Mouse (Mus musculus): ENCODE results near the gene Plekhg5. TPM values are rescaled to one million over a fixed set of nuclear protein-coding genes. Genes with fewer than 3 reads are reported as not detected.

Plekhg5 gene
- polyA plus RNA-seq, 1 experiment from 2014 or later: 10.8 TPM

DNA sequence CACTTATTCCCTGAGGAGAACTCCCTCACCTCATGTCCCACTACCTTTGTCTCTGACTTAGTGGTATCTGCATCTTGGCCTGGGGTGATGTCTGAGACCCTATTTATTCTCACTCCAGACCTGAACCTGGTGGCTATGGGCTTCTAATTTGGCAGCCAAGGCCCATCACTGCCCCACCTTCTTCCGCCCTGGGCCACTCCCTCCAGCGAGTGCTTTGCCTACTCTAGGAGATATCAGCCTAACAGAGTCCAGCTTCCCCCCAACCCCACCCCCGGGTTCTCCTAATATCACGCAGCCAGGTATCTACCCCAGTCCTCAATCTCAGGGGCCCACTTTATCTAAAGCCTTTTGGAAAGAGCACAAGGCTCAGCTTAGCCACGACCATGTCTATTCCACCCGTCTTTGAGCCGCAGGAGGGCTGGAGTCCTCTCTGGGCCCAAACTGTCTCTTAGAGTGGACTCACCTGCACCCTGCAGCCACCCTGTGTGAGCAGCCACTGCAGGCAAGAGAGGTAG lies 79.2 kb downstream of the Plekhg5 start:
- Histone ChIP-seq H3K36me3 (replicated peaks) (no peaks in the 10 kb centered on the region), H3K9ac (0 out of 2 replicates have a peak overlapping the region, but pooled peaks have one; percentile 33), H3K4me2 (peak overlapping the region; percentile 53), H3K27me3 (peaks cover 90% of the 10 kb centered on the region), H3K27ac (no peak overlapping the region), H3K4me1 (peaks cover 16% of the 10 kb centered on the region), H3K4me3 (replicated peaks) (peak overlapping the region; percentile 37), H3K9me3 (no peaks in the 10 kb centered on the region)
- 18% methylated on average over 7 of the region's 7 CpGs for WGBS
- ATAC-seq (ENCODE audit: low FRiP score): no peak

DNA sequence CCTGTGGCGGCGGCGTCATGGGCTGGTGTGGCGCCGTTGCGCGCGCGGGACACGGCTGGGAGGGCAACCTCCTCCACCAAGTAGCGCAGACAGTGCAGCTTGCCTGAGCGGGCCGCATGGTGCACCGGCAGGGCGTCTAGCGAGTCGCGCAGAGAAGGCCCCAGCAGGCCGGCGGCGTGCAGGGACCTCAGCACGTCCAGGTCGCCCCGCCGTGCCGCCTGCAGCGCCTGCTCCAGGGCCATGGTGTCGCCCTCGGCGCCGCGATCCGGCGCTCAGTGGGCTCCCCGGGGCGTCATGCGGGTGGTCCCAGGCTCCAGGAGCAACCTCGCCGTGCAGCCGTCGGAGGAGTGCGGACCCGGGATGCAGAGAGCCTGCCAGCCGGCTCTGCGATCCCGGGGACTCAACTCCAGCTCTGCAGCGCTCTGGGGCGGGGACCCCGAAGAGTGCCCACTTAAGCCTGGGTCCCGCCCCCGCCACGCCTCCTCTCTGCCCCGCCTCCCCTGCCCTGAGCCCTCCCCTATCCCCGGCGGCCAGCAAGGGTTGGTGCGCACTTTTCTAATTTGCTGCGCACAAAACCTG lies 79.8 kb downstream of the Plekhg5 start, which contains the start of gene Espn:
Gene Espn (minus strand): TSS at position 406 of the 579 bp plus-strand sequence.
- Histone ChIP-seq H3K4me3 (replicated peaks) (peak within 1 kb of the TSS; percentile 37), H3K9ac (0 out of 2 replicates have a peak within 1 kb of the TSS, but pooled peaks have one; percentile 33), H3K9me3 (no peaks in the 10 kb centered on the region), H3K27ac (no peak within 1 kb of the TSS), H3K4me1 (peaks cover 16% of the 10 kb centered on the region), H3K27me3 (peaks cover 90% of the 10 kb centered on the region), H3K36me3 (replicated peaks) (no peaks in the 10 kb centered on the region), H3K4me2 (peak within 1 kb of the TSS; percentile 53)
- ATAC-seq (ENCODE audit: low FRiP score): peak; percentile 66
- under 1% methylated on average over 55 of the region's 57 CpGs for WGBS

GRCm38 (mm10) chr4:152153771-152154177 lies 81.5 kb downstream of the Plekhg5 start:
- Histone ChIP-seq H3K4me2 (peak overlapping the region; percentile 39), H3K9me3 (no peaks in the 10 kb centered on the region), H3K9ac (no peak overlapping the region), H3K27ac (no peak overlapping the region), H3K4me3 (replicated peaks) (peak overlapping the region; percentile 22), H3K36me3 (replicated peaks) (no peaks in the 10 kb centered on the region), H3K4me1 (peaks cover 21% of the 10 kb centered on the region), H3K27me3 (peaks cover 96% of the 10 kb centered on the region)
- 3% methylated on average over 23 of the region's 23 CpGs for WGBS
- ATAC-seq (ENCODE audit: low FRiP score): no peak

DNA sequence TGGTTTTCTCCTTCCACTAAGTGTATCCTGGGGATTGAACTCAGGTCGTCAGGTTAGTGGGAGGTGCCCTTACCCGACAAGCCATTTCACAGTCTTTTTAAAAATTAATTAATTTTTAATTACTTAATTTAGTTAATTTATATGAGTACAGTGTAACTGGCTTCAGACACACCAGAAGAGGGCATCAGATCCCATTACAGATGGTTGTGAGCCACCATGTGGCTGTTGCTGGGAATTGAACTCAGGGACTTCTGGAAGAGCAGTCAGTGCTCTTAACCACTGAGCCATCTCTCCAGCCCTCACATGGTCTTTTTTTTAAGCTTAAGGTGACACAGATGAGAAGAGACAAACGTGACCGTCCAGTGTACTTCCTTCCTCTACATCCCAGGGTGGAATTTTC lies 82.7 kb downstream of the Plekhg5 start:
- no peak overlapping the region for H3K4me3 ChIP-seq (replicated peaks)
- H3K4me2 ChIP-seq: no peak overlapping the region

GRCm38 (mm10) chr4:152157779-152158584 lies 85.7 kb downstream of the Plekhg5 start:
- WGBS: 18% methylated on average over 21 of the region's 21 CpGs
- Histone ChIP-seq H3K4me2 (no peak overlapping the region), H3K4me1 (peaks cover 18% of the 10 kb centered on the region), H3K9me3 (no peaks in the 10 kb centered on the region), H3K27ac (no peak overlapping the region), H3K36me3 (replicated peaks) (no peaks in the 10 kb centered on the region), H3K9ac (no peak overlapping the region), H3K4me3 (replicated peaks) (peak overlapping the region; percentile 3; the same call in 1 of the 2 replicates), H3K27me3 (peaks cover 96% of the 10 kb centered on the region)
- ATAC-seq (ENCODE audit: low FRiP score): no peak

More for the DNA sequence above, 82.7 kb downstream of the Plekhg5 start:
- H3K9ac ChIP-seq: no peak overlapping the region
- H3K27me3 ChIP-seq: peaks cover 96% of the 10 kb centered on the region
- no peak overlapping the region for H3K27ac ChIP-seq
- peaks cover 30% of the 10 kb centered on the region for H3K4me1 ChIP-seq
- ATAC-seq (ENCODE audit: low FRiP score): no peak
- WGBS: 61% methylated on average over 4 of the region's 4 CpGs
- no peaks in the 10 kb centered on the region for H3K9me3 ChIP-seq
- no peaks in the 10 kb centered on the region for H3K36me3 ChIP-seq (replicated peaks)

- no peaks in the 10 kb centered on the region for H3K36me3 ChIP-seq (replicated peaks)
- no peak for ATAC-seq (ENCODE audit: low FRiP score)
- 2% methylated on average over 35 of the region's 35 CpGs for WGBS
- no peaks in the 10 kb centered on the region for H3K9me3 ChIP-seq
- H3K27ac ChIP-seq: no peak within 1 kb of the TSS
- H3K4me1 ChIP-seq: peaks cover 14% of the 10 kb centered on the region
- peak within 1 kb of the TSS; percentile 15 for H3K4me2 ChIP-seq
- H3K9ac ChIP-seq: no peak within 1 kb of the TSS
- peak within 1 kb of the TSS; percentile 14; the same call in 1 of the 2 replicates for H3K4me3 ChIP-seq (replicated peaks)
- H3K27me3 ChIP-seq: peaks cover 92% of the 10 kb centered on the region
Measured at GRCm38 (mm10) chr4:152158585-152159284, 86.4 kb downstream of the Plekhg5 start, which contains the start of gene Hes2. Hes2 (plus strand) TSS chr4:152158867.

DNA sequence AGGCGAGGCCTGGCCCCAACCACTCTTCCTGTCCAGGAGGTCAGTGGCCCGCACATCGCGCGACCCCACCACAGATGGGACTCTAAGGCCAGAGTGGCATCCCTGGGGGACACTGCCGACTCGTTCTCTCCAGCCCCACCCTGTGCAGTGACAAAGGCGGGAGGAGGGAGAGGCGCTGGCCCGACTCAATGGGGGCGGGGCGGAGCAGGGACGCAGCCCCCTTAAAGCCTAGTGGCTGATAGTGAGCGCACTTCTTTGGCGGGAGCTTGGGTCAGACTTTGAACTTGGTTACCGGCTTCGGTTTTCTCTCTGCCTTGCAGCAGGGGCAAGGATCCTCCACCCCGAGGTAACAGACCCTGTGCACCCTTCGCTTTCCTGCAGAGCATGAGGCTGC lies 87.0 kb downstream of the Plekhg5 start:
- H3K9me3 ChIP-seq: no peaks in the 10 kb centered on the region
- peaks cover 92% of the 10 kb centered on the region for H3K27me3 ChIP-seq
- no peak overlapping the region for H3K9ac ChIP-seq
- H3K36me3 ChIP-seq (replicated peaks): no peaks in the 10 kb centered on the region
- H3K4me3 ChIP-seq (replicated peaks): 0 out of 2 replicates have a peak overlapping the region, but pooled peaks have one; percentile 14
- WGBS: 0% methylated on average over 19 of the region's 19 CpGs
- H3K27ac ChIP-seq: no peak overlapping the region
- no peak for ATAC-seq (ENCODE audit: low FRiP score)
- peak overlapping the region; percentile 15; the same call in 1 of the 2 replicates for H3K4me2 ChIP-seq
- H3K4me1 ChIP-seq: peaks cover 14% of the 10 kb centered on the region

DNA sequence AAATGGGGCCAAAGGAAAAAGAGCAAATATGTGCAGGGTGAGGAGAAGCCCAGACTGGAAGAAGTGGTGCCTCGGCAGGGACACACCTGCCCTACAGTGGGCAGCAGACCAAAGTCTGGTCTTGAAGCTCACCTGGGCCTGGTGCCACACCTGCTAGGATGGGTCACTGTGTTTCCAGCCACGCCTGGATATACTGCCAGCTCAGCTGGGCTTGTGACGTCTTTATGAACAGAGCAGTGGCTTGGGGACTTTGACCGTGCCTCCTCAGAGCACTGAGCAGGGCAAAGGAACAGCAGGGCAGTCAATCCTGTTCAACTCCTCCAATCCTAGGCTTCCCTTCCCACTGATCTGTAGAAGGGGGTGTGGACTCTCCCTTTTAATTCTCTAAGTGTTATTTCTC lies 88.5 kb downstream of the Plekhg5 start:
- H3K9me3 ChIP-seq: no peaks in the 10 kb centered on the region
- H3K4me3 ChIP-seq (replicated peaks): no peak overlapping the region
- no peak for ATAC-seq (ENCODE audit: low FRiP score)
- peaks cover 14% of the 10 kb centered on the region for H3K4me1 ChIP-seq
- WGBS: 26% methylated on average over 4 of the region's 4 CpGs
- no peaks in the 10 kb centered on the region for H3K36me3 ChIP-seq (replicated peaks)
- peaks cover 80% of the 10 kb centered on the region for H3K27me3 ChIP-seq
- no peak overlapping the region for H3K9ac ChIP-seq
- H3K4me2 ChIP-seq: no peak overlapping the region
- no peak overlapping the region for H3K27ac ChIP-seq

- no peak overlapping the region for H3K27ac ChIP-seq
- WGBS: 78% methylated on average over 6 of the region's 6 CpGs
- no peak overlapping the region for H3K4me3 ChIP-seq (replicated peaks)
- H3K9me3 ChIP-seq: no peaks in the 10 kb centered on the region
- no peak overlapping the region for H3K4me2 ChIP-seq
- no peaks in the 10 kb centered on the region for H3K36me3 ChIP-seq (replicated peaks)
- H3K27me3 ChIP-seq: peaks cover 75% of the 10 kb centered on the region
- H3K9ac ChIP-seq: no peak overlapping the region
- ATAC-seq (ENCODE audit: low FRiP score): no peak
- peaks cover 14% of the 10 kb centered on the region for H3K4me1 ChIP-seq
Measured at GRCm38 (mm10) chr4:152161601-152162000, 89.3 kb downstream of the Plekhg5 start.

DNA sequence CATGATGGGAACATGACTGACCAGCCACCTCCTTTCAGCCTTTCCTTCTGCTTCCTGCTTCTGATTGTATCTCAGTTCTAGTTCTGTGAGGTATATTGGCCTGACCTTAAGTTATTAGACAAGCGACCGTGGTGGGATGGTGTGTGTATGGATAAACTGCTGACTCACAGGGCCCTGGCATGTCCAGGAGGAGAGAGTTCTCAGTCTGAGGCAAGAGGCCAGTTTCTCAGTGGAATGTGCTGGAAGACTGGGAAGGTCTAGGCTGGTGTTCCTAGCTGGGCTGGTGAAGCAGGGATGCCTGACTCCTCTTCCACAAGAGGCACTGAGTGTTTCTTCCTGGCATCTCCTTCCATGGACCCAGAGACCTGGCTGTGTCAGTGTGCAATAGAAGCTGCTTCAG lies 90.5 kb downstream of the Plekhg5 start:
- 91% methylated on average over 2 of the region's 2 CpGs for WGBS

More for the DNA sequence above, 90.5 kb downstream of the Plekhg5 start:
- no peak for ATAC-seq (ENCODE audit: low FRiP score)
- no peaks in the 10 kb centered on the region for H3K9me3 ChIP-seq
- no peak overlapping the region for H3K9ac ChIP-seq
- peaks cover 64% of the 10 kb centered on the region for H3K27me3 ChIP-seq
- H3K36me3 ChIP-seq (replicated peaks): no peaks in the 10 kb centered on the region
- H3K4me3 ChIP-seq (replicated peaks): no peak overlapping the region
- H3K4me1 ChIP-seq: peaks cover 14% of the 10 kb centered on the region
- H3K4me2 ChIP-seq: no peak overlapping the region
- H3K27ac ChIP-seq: no peak overlapping the region
